Mouse (Mus musculus): ENCODE data around the gene Gm9789. TPM values are rescaled to one million over a fixed set of nuclear protein-coding genes. Genes with fewer than 3 reads are reported as not detected.

Gm9789 gene
- total RNA-seq (2012; rRNA removed) (not detected in 2 replicates), polyA plus RNA-seq (2012; ENCODE audit: insufficient read depth in 1 of 2, insufficient read length in 2 of 2, low read depth in 1 of 2, low replicate concordance in 2 of 2, missing spikeins in 1 of 2) (not detected)

DNA sequence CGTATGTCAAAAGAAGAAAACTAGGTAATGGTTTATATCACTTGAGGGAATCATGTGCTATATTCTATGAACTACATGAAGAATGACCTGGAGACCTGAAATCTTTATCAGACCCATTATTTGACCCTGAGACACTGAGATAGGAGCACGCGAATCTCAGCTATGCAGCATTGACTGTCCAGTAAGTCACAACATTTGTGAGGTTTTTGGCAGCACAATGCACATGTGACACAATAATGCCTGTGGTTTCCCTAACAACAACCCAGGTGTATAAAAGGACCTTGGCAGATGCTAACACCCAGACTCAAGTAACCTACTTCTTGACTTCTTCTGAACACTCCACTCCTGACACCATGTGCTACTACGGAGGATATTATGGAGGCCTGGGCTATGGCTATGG lies at the start of gene Gm9789:
TSS of gene Gm9789 (plus strand) at position 301 of the 400 bp plus-strand sequence.
- no peak within 1 kb of the TSS for H3K27ac ChIP-seq (ENCODE audit: control insufficient read depth, low read depth, low read length)
- no peak within 1 kb of the TSS for H3K4me3 ChIP-seq (ENCODE audit: control insufficient read depth in 1 of 2, insufficient read depth in 1 of 2, low read depth in 2 of 2, low read length in 2 of 2)
- TF ChIP-seq CHD2 (IDR thresholded peaks at IDR 0.05; ENCODE audit: low read length) (no peak), BHLHE40 (IDR thresholded peaks at IDR 0.05; ENCODE audit: borderline replicate concordance, low read depth, low read length) (no peak), RAD21 (IDR thresholded peaks at IDR 0.05; ENCODE audit: low read depth, low read length) (no peak), ELF1 (IDR thresholded peaks at IDR 0.05; ENCODE audit: low read depth, low read length) (no peak), ZMIZ1 (IDR thresholded peaks at IDR 0.05; ENCODE audit: low read depth, low read length) (no peak), POLR2AphosphoS2 (IDR thresholded peaks at IDR 0.05; ENCODE audit: low read length) (no peak), MYB (IDR thresholded peaks at IDR 0.05; ENCODE audit: low read depth, low read length) (no peak), NRF1 (IDR thresholded peaks at IDR 0.05; ENCODE audit: insufficient read depth, low read depth, low read length, poor library complexity, severe bottlenecking) (no peak), ETS1 (IDR thresholded peaks at IDR 0.05; ENCODE audit: low read depth, low read length) (no peak)
- H3K4me1 ChIP-seq (ENCODE audit: control insufficient read depth in 1 of 2, insufficient read depth in 2 of 2, low read length in 2 of 2), result no peaks in the 10 kb centered on the region
- no peak for DNase-seq (ENCODE audit: low read depth, low spot score)
- no peaks in the 10 kb centered on the region for H3K27me3 ChIP-seq (ENCODE audit: control insufficient read depth in 1 of 2, insufficient read depth in 2 of 2, low read length in 2 of 2)
- H3K9me3 ChIP-seq (replicated peaks; ENCODE audit: insufficient read depth, low read length), result no peaks in the 10 kb centered on the region
- H3K9ac ChIP-seq (ENCODE audit: control insufficient read depth, low read depth, low read length, poor library complexity, severe bottlenecking), result no peak within 1 kb of the TSS
- no peaks in the 10 kb centered on the region for H3K79me2 ChIP-seq (ENCODE audit: control insufficient read depth, insufficient read depth, low read length, poor library complexity)
- no peaks in the 10 kb centered on the region for H3K36me3 ChIP-seq (ENCODE audit: control insufficient read depth in 1 of 2, insufficient read depth in 2 of 2, low read length in 2 of 2)

- no peak for DNase-seq (ENCODE audit: low read depth, low spot score)
Observed at GRCm38 (mm10) chr16:89140551-89140950, 17.2 kb upstream of the Gm9789 start, which contains the start of gene Gm6358. Gm6358 (plus strand) TSS chr16:89140851.

More at GRCm38 (mm10) chr16:89140551-89140950, 17.2 kb upstream of the Gm9789 start, which contains the start of gene Gm6358:
- no peaks in the 10 kb centered on the region for H3K4me1 ChIP-seq (ENCODE audit: control insufficient read depth in 1 of 2, insufficient read depth in 2 of 2, low read length in 2 of 2)
- H3K27me3 ChIP-seq (ENCODE audit: control insufficient read depth in 1 of 2, insufficient read depth in 2 of 2, low read length in 2 of 2), result no peaks in the 10 kb centered on the region
- H3K36me3 ChIP-seq (ENCODE audit: control insufficient read depth in 1 of 2, insufficient read depth in 2 of 2, low read length in 2 of 2), result no peaks in the 10 kb centered on the region
- H3K79me2 ChIP-seq (ENCODE audit: control insufficient read depth, insufficient read depth, low read length, poor library complexity), result no peaks in the 10 kb centered on the region
- TF ChIP-seq MAZ (IDR thresholded peaks at IDR 0.05; ENCODE audit: low read depth, low read length) (no peak), MYB (IDR thresholded peaks at IDR 0.05; ENCODE audit: low read depth, low read length) (no peak), POLR2A (IDR thresholded peaks at IDR 0.05; ENCODE audit: control insufficient read depth in 1 of 2, insufficient read depth in 1 of 2, low read depth in 1 of 2, low read length in 2 of 2, poor library complexity in 1 of 2) (no peak), HCFC1 (IDR thresholded peaks at IDR 0.05; ENCODE audit: low read depth, low read length) (no peak), E2F4 (IDR thresholded peaks at IDR 0.05; ENCODE audit: borderline replicate concordance, low read depth, low read length) (no peak), SIN3A (IDR thresholded peaks at IDR 0.05; ENCODE audit: low read length) (no peak), TCF12 (IDR thresholded peaks at IDR 0.05; ENCODE audit: low read depth, low read length) (no peak), MEF2A (IDR thresholded peaks at IDR 0.05; ENCODE audit: extremely low read depth, insufficient replicate concordance, low read depth, low read length, poor library complexity, severe bottlenecking) (no peak), TBP (IDR thresholded peaks at IDR 0.05; ENCODE audit: low read depth, low read length) (no peak), JUND (IDR thresholded peaks at IDR 0.05; ENCODE audit: low read depth, low read length) (no peak), MXI1 (IDR thresholded peaks at IDR 0.05; ENCODE audit: low read depth, low read length) (no peak), NRF1 (IDR thresholded peaks at IDR 0.05; ENCODE audit: insufficient read depth, low read depth, low read length, poor library complexity, severe bottlenecking) (no peak), ZMIZ1 (IDR thresholded peaks at IDR 0.05; ENCODE audit: low read depth, low read length) (no peak), USF2 (IDR thresholded peaks at IDR 0.05; ENCODE audit: borderline replicate concordance in 1 of 2, insufficient read depth in 1 of 2, low read depth in 1 of 2, low read length in 2 of 2) (no peak), GABPA (IDR thresholded peaks at IDR 0.05; ENCODE audit: low read depth, low read length) (no peak)
- H3K4me3 ChIP-seq (ENCODE audit: control insufficient read depth in 1 of 2, insufficient read depth in 1 of 2, low read depth in 2 of 2, low read length in 2 of 2), result no peak within 1 kb of the TSS
- no peaks in the 10 kb centered on the region for H3K9me3 ChIP-seq (replicated peaks; ENCODE audit: insufficient read depth, low read length)
- no peak within 1 kb of the TSS for H3K9ac ChIP-seq (ENCODE audit: control insufficient read depth, low read depth, low read length, poor library complexity, severe bottlenecking)
- no peak within 1 kb of the TSS for H3K27ac ChIP-seq (ENCODE audit: control insufficient read depth, low read depth, low read length)

All from MEL (cell line).